Mouse (Mus musculus): Measurements from ENCODE around the gene Hes3. TPM values are rescaled to one million over a fixed set of nuclear protein-coding genes. Genes with fewer than 3 reads are reported as not detected.

Hes3 gene
- polyA plus RNA-seq (2017; shearing (Covaris generic)): 1 to 10 TPM in 1 of 2 experiments, under 1 TPM in 1; 0.25 to 2.8 TPM

GRCm38 (mm10) chr4:152291562-152291961, at the start of gene Hes3:
TSS of gene Hes3 (minus strand) at chr4:152291662.

GRCm38 (mm10) chr4:152338419-152339292, 47.2 kb upstream of the Hes3 start, which contains the start of gene Chd5:
TSS of gene Chd5 (plus strand) at chr4:152338651.

GRCm38 (mm10) chr4:152325574-152326411, 34.3 kb upstream of the Hes3 start, which contains the start of gene Rpl22:
TSS of gene Rpl22 (plus strand) at chr4:152325742.

GRCm38 (mm10) chr4:152318517-152319234, 27.2 kb upstream of the Hes3 start, which contains the start of gene Rnf207:
TSS of gene Rnf207 (minus strand) at chr4:152318993.

GRCm38 (mm10) chr4:152296874-152297861, 5.7 kb upstream of the Hes3 start, which contains the start of gene Icmt:
TSS of gene Icmt (plus strand) at chr4:152297227.

GRCm38 (mm10) chr4:152273621-152274236, 17.7 kb downstream of the Hes3 start, which contains the start of gene Gpr153:
TSS of gene Gpr153 (plus strand) at chr4:152274232.

Other genes with a start within 250 kb of the Hes3 start
- 1 to 10 TPM; 6.4 to 8.3 TPM for gene Plekhg5, start 219.2 kb downstream of the Hes3 start, polyA plus RNA-seq (2017; shearing (Covaris generic))
- gene Tnfrsf25, start 175.7 kb downstream of the Hes3 start, polyA plus RNA-seq (2017; shearing (Covaris generic)): 100 to 1,000 TPM; 148 to 160 TPM
- gene Espn, start 139.3 kb downstream of the Hes3 start, polyA plus RNA-seq (2017; shearing (Covaris generic)): 10 to 100 TPM; 30.5 to 31.0 TPM
- gene Hes2, start 132.8 kb downstream of the Hes3 start, polyA plus RNA-seq (2017; shearing (Covaris generic)): not detected
- 100 to 1,000 TPM in 1 of 2 experiments, 10 to 100 TPM in 1; 71.4 to 130 TPM for gene Acot7, start 113.5 kb downstream of the Hes3 start, polyA plus RNA-seq (2017; shearing (Covaris generic))
- 1 to 10 TPM in 1 of 2 experiments, under 1 TPM in 1; 0.48 to 1.6 TPM for gene Gpr153, start 17.4 kb downstream of the Hes3 start, polyA plus RNA-seq (2017; shearing (Covaris generic))
- gene Icmt, start 5.6 kb upstream of the Hes3 start, polyA plus RNA-seq (2017; shearing (Covaris generic)): 10 to 100 TPM; 22.3 to 26.2 TPM
- gene Rnf207, start 27.3 kb upstream of the Hes3 start, polyA plus RNA-seq (2017; shearing (Covaris generic)): 1 to 10 TPM in 1 of 2 experiments, under 1 TPM in 1; 0.54 to 5.7 TPM
- gene Rpl22, start 34.1 kb upstream of the Hes3 start, polyA plus RNA-seq (2017; shearing (Covaris generic)): 100 to 1,000 TPM; 369 to 432 TPM
- under 1 TPM; 0.05 to 0.18 TPM for gene Chd5, start 47.0 kb upstream of the Hes3 start, polyA plus RNA-seq (2017; shearing (Covaris generic))
- 1 to 10 TPM; 1.2 to 1.3 TPM for gene Nphp4, start 185.0 kb upstream of the Hes3 start, polyA plus RNA-seq (2017; shearing (Covaris generic))
- 100 to 1,000 TPM in 1 of 2 experiments, 10 to 100 TPM in 1; 96.1 to 134 TPM for gene Kcnab2, start 186.2 kb upstream of the Hes3 start, polyA plus RNA-seq (2017; shearing (Covaris generic))

Data from inflammation-experienced regulatory T-cells (primary cell).